Mouse (Mus musculus) brain, embryonic 14.5 days (tissue): ENCODE results near the gene Mapt. TPM values are rescaled to one million over a fixed set of nuclear protein-coding genes. Genes with fewer than 3 reads are reported as not detected.
"Not testable (repeated sequence)": the region's sequence is repeated elsewhere in the genome, so short reads cannot be mapped to it uniquely, and the experiment has no call there.

Experiments
- DNase-seq: peaks from one replicate; pipeline ENCODE4 v3.0.0-alpha.2; 2011; ENCODE audit warnings: low read depth
- CTCF ChIP-seq: fragments of 200-500 bp; IDR thresholded peaks from 2 replicates; pipeline ENCODE4 v1.5.1; 2012; ENCODE audit warnings: inconsistent platforms, mild to moderate bottlenecking, moderate library complexity, borderline replicate concordance; ENCODE audit not compliant: insufficient read depth, insufficient read length; ENCODE audit errors: extremely low read depth
- POLR2A ChIP-seq: fragments of 200-500 bp; IDR thresholded peaks from 2 replicates; pipeline ENCODE4 v1.6.1; 2012; ENCODE audit warnings: mild to moderate bottlenecking, inconsistent platforms, borderline replicate concordance; ENCODE audit not compliant: poor library complexity, insufficient read depth, insufficient read length, severe bottlenecking; ENCODE audit errors: extremely low read depth
- polyA plus RNA-seq: library from polyadenylated mRNA; depleted of rRNA; stranded (reverse); fragments of >200 nt; gene quantifications from 2 replicates; pipeline ENCODE4 v1.2.3, GENCODE M21; 2012

Gene Mapt
- polyA plus RNA-seq, 1 experiment = 557 TPM

GRCm38 (mm10) chr11:104209041-104209440 is 22.1 kb upstream of the Mapt start:
- no peak for TF ChIP-seq CTCF
- DNase-seq = no peak

GRCm38 (mm10) chr11:104211251-104211650 is 19.9 kb upstream of the Mapt start:
- DNase-seq = no peak
- no peak for TF ChIP-seq POLR2A
- TF ChIP-seq CTCF = no peak

GRCm38 (mm10) chr11:104214128-104214527 is 17.1 kb upstream of the Mapt start:
- not testable (repeated sequence) for DNase-seq

GRCm38 (mm10) chr11:104218075-104218474 is 13.1 kb upstream of the Mapt start:
- TF ChIP-seq POLR2A (no peak), CTCF (no peak)
- DNase-seq = peak; percentile 47

- TF ChIP-seq CTCF (no peak), POLR2A (no peak)
- DNase-seq = no peak
Measured at GRCm38 (mm10) chr11:104220291-104220690, 10.9 kb upstream of the Mapt start.

- no peak for DNase-seq
- TF ChIP-seq CTCF = no peak
- TF ChIP-seq POLR2A = no peak
Measured at GRCm38 (mm10) chr11:104221751-104222150, 9.4 kb upstream of the Mapt start.

GRCm38 (mm10) chr11:104223301-104223700 is 7.9 kb upstream of the Mapt start:
- no peak for DNase-seq

GRCm38 (mm10) chr11:104229391-104229790 is 1.8 kb upstream of the Mapt start:
- DNase-seq = peak; percentile 2
- TF ChIP-seq CTCF (no peak), POLR2A (no peak)

More at GRCm38 (mm10) chr11:104223301-104223700, 7.9 kb upstream of the Mapt start:
- TF ChIP-seq CTCF = no peak
- TF ChIP-seq POLR2A = no peak

GRCm38 (mm10) chr11:104230066-104230778 is 968 bp upstream of the Mapt start:
- peak; percentile 60 for DNase-seq

GRCm38 (mm10) chr11:104232141-104233061 is 1.2 kb downstream of the Mapt start:
- DNase-seq = peak; percentile 90
- TF ChIP-seq CTCF = no peak
- peak; percentile 67 for TF ChIP-seq POLR2A

More at GRCm38 (mm10) chr11:104230066-104230778, 968 bp upstream of the Mapt start:
- TF ChIP-seq POLR2A (no peak), CTCF (no peak; the same call in 1 of the 2 replicates)

- no peak for TF ChIP-seq CTCF
- no peak for TF ChIP-seq POLR2A
- DNase-seq = no peak
Measured at GRCm38 (mm10) chr11:104233101-104233500, 1.9 kb downstream of the Mapt start.

GRCm38 (mm10) chr11:104233574-104234206 is 2.5 kb downstream of the Mapt start:
- TF ChIP-seq CTCF = no peak
- no peak for TF ChIP-seq POLR2A
- DNase-seq = peak; percentile 32

- TF ChIP-seq CTCF (no peak), POLR2A (no peak)
- DNase-seq = no peak
Measured at GRCm38 (mm10) chr11:104234680-104235079, 3.5 kb downstream of the Mapt start.

GRCm38 (mm10) chr11:104235881-104236280 is 4.7 kb downstream of the Mapt start:
- TF ChIP-seq POLR2A (no peak), CTCF (no peak)
- no peak for DNase-seq

- TF ChIP-seq CTCF = peak; percentile 8; the same call in 1 of the 2 replicates
- TF ChIP-seq POLR2A = no peak
- peak; percentile 76 for DNase-seq
Measured at GRCm38 (mm10) chr11:104237226-104237625, 6.0 kb downstream of the Mapt start.
